Mouse (Mus musculus) G1E (cell line): ENCODE measurements at regions not wholly inside any gene's neighbourhood (a gene's known extent, or its start where the extent isn't known, plus 50 kb on each side); places are given as distances from the start of the nearest gene placed in this dataset.

Experiments
- CTCF ChIP-seq: IDR thresholded peaks from 2 replicates; pipeline ENCODE4 v1.5.1; 2012; ENCODE audit warnings: low read depth, low read length, inconsistent platforms, mixed read lengths
- GATA1 ChIP-seq: IDR thresholded peaks from 2 replicates; pipeline ENCODE4 v1.6.1; 2012; ENCODE audit warnings: borderline replicate concordance, low read length, inconsistent platforms, mixed read lengths
- GATA2 ChIP-seq: IDR thresholded peaks from 2 replicates; pipeline ENCODE4 v1.6.1; 2012; ENCODE audit warnings: low read depth, low read length, inconsistent platforms, borderline replicate concordance
- TAL1 ChIP-seq: conservative IDR thresholded peaks from 2 replicates; pipeline ENCODE4 v1.6.1; 2012; ENCODE audit warnings: low read depth, low read length, inconsistent platforms, mixed read lengths

GRCm38 (mm10) chr17:4526466-4526865 lies 467.7 kb upstream of the Arid1b start:
- TF ChIP-seq CTCF (no peak), TAL1 (no peak), GATA1 (no peak), GATA2 (no peak)
